In genomic region chr4:96845170-96845569, GRCm38 (mm10) we compare ENCODE assay signal across 22 mouse cellular contexts.
DNase-seq lines count a peak whose midpoint lies in the region; ATAC-seq and TF ChIP-seq lines count a peak whose summit lies in the region.
"Had no signal": no experiment of that assay in that cellular context is flagged by ENCODE, and none has a peak within 500 bp of the region (broad histone marks: within the 10 kb centered on the region; RNA-seq: fewer than 3 reads in every experiment).

No protein-coding gene starts in this region.

- H3K4me1 ChIP-seq in forebrain, embryonic 15.5 days: peaks cover 7% of the 10 kb centered on the region; the same call in 1 of the 2 replicates
- no peaks in the 10 kb centered on the region for H3K4me1 ChIP-seq in forebrain, embryonic 12.5 days
- no peaks in the 10 kb centered on the region for H3K4me1 ChIP-seq in lung, embryonic 14.5 days (ENCODE audit: insufficient read depth)
- H3K4me1 ChIP-seq: embryonic facial prominence, embryonic 13.5 days; heart, embryonic 15.5 days had no signal

- no peak overlapping the region for H3K9ac ChIP-seq in forebrain, embryonic 15.5 days (replicated peaks)
- no peak overlapping the region for H3K9ac ChIP-seq in forebrain, embryonic 12.5 days
- no peak overlapping the region for H3K9ac ChIP-seq in lung, embryonic 14.5 days
- H3K9ac ChIP-seq: embryonic facial prominence, embryonic 13.5 days; heart, embryonic 15.5 days had no signal

- TF ChIP-seq CTCF in lung, embryonic 14.5 days (IDR thresholded peaks at IDR 0.05; ENCODE audit: low read depth): no peak

- no peaks in the 10 kb centered on the region for H3K36me3 ChIP-seq in forebrain, embryonic 15.5 days
- H3K36me3 ChIP-seq in forebrain, embryonic 12.5 days (replicated peaks): no peaks in the 10 kb centered on the region
- no peaks in the 10 kb centered on the region for H3K36me3 ChIP-seq in lung, embryonic 14.5 days (ENCODE audit: insufficient read depth)
- H3K36me3 ChIP-seq: embryonic facial prominence, embryonic 13.5 days; heart, embryonic 15.5 days had no signal

- ATAC-seq in forebrain, embryonic 15.5 days (replicated peaks): 0 out of 2 replicates have a peak, but pooled peaks have one; percentile 38
- no peak for ATAC-seq in forebrain, embryonic 12.5 days (ENCODE audit: low FRiP score)
- no peak for ATAC-seq in lung, embryonic 14.5 days (ENCODE audit: insufficient read depth)
- ATAC-seq: activated CD4-positive, CD25-positive, alpha-beta regulatory T cell, adult 4 months; hindbrain, embryonic 16.5 days; Patski had no signal

- no peaks in the 10 kb centered on the region for H3K27me3 ChIP-seq in forebrain, embryonic 15.5 days
- H3K27me3 ChIP-seq in forebrain, embryonic 12.5 days: no peaks in the 10 kb centered on the region
- no peaks in the 10 kb centered on the region for H3K27me3 ChIP-seq in lung, embryonic 14.5 days (ENCODE audit: insufficient read depth, low read length)
- H3K27me3 ChIP-seq: CH12.LX; embryonic facial prominence, embryonic 13.5 days; heart, embryonic 15.5 days; Patski had no signal

- H3K4me2 ChIP-seq in forebrain, embryonic 15.5 days (replicated peaks): no peak overlapping the region
- H3K4me2 ChIP-seq in forebrain, embryonic 12.5 days: no peak overlapping the region
- no peak overlapping the region for H3K4me2 ChIP-seq in lung, embryonic 14.5 days
- H3K4me2 ChIP-seq: embryonic facial prominence, embryonic 13.5 days; heart, embryonic 11.5 days; heart, embryonic 15.5 days had no signal

- no peak overlapping the region for H3K4me3 ChIP-seq in forebrain, embryonic 15.5 days
- H3K4me3 ChIP-seq in forebrain, embryonic 12.5 days (replicated peaks): no peak overlapping the region
- no peak overlapping the region for H3K4me3 ChIP-seq in lung, embryonic 14.5 days (ENCODE audit: low read depth, low read length)
- H3K4me3 ChIP-seq: embryonic facial prominence, embryonic 13.5 days; heart, adult 2 months; heart, embryonic 15.5 days had no signal

- 0 out of 2 replicates have a peak overlapping the region, but pooled peaks have one; percentile 1 for H3K27ac ChIP-seq in forebrain, embryonic 15.5 days (replicated peaks)
- H3K27ac ChIP-seq in forebrain, embryonic 12.5 days: no peak overlapping the region
- no peak overlapping the region for H3K27ac ChIP-seq in lung, embryonic 14.5 days (ENCODE audit: low read depth)
- H3K27ac ChIP-seq: embryonic facial prominence, embryonic 13.5 days; heart, adult 2 months; heart, embryonic 15.5 days had no signal

- WGBS in forebrain, embryonic 15.5 days: 56% methylated on average over 3 of the region's 3 CpGs
- WGBS in forebrain, embryonic 12.5 days: 62% methylated on average over 3 of the region's 3 CpGs
- 64% methylated on average over 3 of the region's 3 CpGs for WGBS in lung, embryonic 14.5 days

- intact Hi-C loops in left cerebral cortex, postnatal 10 days (cut with DNase I): no loop called here

- peak; percentile 27 for DNase-seq in lung, embryonic 14.5 days
- DNase-seq in lung, postnatal 36 days: no peak
- peak; percentile 2 for DNase-seq in brain, embryonic 18.5 days (ENCODE audit: low read depth, low spot score)
- DNase-seq in left cerebral cortex, postnatal 10 days (ENCODE audit: extremely low spot score in 1 of 2, low spot score in 2 of 2): no peak
- no peak for DNase-seq in ovary, adult 18-20 months (ENCODE audit: low spot score)
- DNase-seq: adrenal gland, postnatal 25 days; cerebellum, adult 11-12 months; cerebellum, adult 9-10 months; cerebellum, postnatal 25 days; gastrocnemius, postnatal 14 days; heart, adult 2 months; heart, postnatal 14 days; kidney, adult 11 months had no signal

- no peaks in the 10 kb centered on the region for H3K9me3 ChIP-seq in forebrain, embryonic 15.5 days
- no peaks in the 10 kb centered on the region for H3K9me3 ChIP-seq in forebrain, embryonic 12.5 days
- H3K9me3 ChIP-seq in lung, embryonic 14.5 days (ENCODE audit: low read depth, low read length): no peaks in the 10 kb centered on the region
- H3K9me3 ChIP-seq: embryonic facial prominence, embryonic 13.5 days; heart, embryonic 15.5 days had no signal

Comparison
In these comparisons a context has a peak if more than half of its experiments do, and no peak if none do; other contexts are left out.
1. DNase-seq: peak in lung, embryonic 14.5 days (single experiment) and brain, embryonic 18.5 days (single experiment); none in lung, postnatal 36 days (single experiment), left cerebral cortex, postnatal 10 days (0 of 2) and ovary, adult 18-20 months (single experiment).